Mouse (Mus musculus) gastrocnemius, adult 2 months (tissue): Measurements from ENCODE around the gene Nkx2-3. TPM values are rescaled to one million over a fixed set of nuclear protein-coding genes. Genes with fewer than 3 reads are reported as not detected.

ENCODE experiments used
- DNase-seq: peaks from one replicate; pipeline ENCODE4 v3.0.0; 2022
- H3K27ac ChIP-seq: fragments of 200-600 bp; 2 replicates; pipeline ENCODE4 v1.8.1; 2022; ENCODE audit warnings: mild to moderate bottlenecking
- H3K4me3 ChIP-seq: fragments of 200-600 bp; 2 replicates; pipeline ENCODE4 v1.8.1; 2022; ENCODE audit warnings: mild to moderate bottlenecking, moderate library complexity
- CTCF ChIP-seq: fragments of 200-600 bp; IDR thresholded peaks from 2 replicates; pipeline ENCODE4 v1.8.1; 2022; ENCODE audit warnings: antibody characterized with exemption, mild to moderate bottlenecking, moderate library complexity
- intact Hi-C: fragments of 180-260 bp; cut with DNase I; formaldehyde crosslinking; loops from one replicate; pipeline ENCODE4 v1.15.1; 2025
- total RNA-seq, 2 experiments: library from RNA; stranded (reverse); gene quantifications; 2 replicates each; pipeline ENCODE4 v1.2.3; 2021

Gene Nkx2-3
- total RNA-seq, 2 experiments from 2014 or later = not detected

DNA sequence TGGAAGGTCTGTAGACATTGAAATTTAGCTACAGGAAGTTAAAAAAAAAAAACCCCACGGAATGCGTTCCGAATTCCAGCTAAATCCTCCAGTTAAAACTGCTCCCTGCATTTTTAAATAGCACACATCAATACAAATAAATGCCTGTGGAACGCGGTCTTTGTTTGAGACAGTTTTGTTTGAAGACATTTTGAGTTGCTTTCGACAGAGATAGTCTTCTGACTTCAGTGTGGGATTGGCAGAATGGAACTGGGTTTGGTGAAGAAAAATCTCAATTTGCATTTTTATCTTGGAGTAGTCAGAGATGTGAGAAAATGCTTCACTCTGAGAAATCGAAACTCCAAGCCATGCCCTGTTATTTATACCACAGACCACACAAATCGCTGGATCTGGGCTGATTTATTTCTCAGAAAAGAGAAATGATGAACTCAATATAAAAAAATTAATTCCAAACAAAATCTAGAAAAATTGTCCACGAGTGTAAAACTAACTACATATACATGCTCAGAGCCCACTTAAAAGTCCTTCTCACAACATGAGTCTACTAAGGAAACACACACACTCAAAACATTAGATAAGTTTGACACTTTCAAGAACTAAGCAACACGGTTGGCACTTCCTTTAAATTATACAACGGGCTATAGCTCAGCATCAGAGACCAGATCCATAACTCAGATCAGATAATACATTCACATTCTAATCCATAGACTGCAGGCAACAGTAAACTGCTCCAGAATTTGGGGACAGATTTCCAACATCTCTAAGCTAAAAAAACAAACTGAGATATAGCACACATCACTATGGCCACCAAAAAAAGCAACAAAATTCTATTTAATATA is 4.1 kb upstream of the Nkx2-3 start:
- intact Hi-C loops = no loop called here
- no peak for DNase-seq
- no peak overlapping the region for H3K4me3 ChIP-seq
- no peak for TF ChIP-seq CTCF
- H3K27ac ChIP-seq = no peak overlapping the region

DNA sequence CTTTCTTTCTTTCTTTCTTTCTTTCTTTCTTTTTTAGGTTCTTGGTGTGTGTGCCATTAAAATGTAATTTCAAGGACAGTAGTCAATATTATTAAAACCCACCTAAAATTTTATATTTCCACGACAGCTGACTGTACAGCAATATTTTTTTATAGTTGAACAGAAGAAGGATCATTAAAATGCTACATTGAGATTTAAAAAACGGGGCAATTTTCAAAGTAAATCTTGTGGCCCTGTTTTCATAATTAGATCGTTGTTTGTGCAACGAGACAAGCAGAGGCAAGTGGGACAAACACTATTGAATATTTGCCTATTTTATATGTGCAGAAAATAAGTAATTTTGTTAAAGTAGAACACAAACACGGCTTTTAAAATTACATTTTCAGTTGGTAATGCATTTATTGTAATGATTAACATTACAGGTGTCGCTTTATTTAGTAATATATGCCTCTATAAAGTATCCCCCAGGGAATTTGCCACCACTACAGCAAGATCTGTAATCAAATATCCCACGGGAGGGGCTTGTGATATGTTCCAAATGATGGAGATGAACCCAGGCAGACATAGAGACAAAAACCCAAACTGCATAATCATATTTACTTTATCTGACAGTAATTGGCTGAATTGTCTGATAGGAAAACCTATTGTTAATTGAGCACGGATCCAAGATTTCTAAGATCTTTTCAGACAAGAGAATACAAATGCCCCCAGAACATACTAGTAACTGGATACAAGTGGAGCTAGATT is 3.2 kb upstream of the Nkx2-3 start:
- no peak for DNase-seq
- Histone ChIP-seq H3K27ac (no peak overlapping the region), H3K4me3 (no peak overlapping the region)
- TF ChIP-seq CTCF = no peak
- intact Hi-C loops = no loop called here

DNA sequence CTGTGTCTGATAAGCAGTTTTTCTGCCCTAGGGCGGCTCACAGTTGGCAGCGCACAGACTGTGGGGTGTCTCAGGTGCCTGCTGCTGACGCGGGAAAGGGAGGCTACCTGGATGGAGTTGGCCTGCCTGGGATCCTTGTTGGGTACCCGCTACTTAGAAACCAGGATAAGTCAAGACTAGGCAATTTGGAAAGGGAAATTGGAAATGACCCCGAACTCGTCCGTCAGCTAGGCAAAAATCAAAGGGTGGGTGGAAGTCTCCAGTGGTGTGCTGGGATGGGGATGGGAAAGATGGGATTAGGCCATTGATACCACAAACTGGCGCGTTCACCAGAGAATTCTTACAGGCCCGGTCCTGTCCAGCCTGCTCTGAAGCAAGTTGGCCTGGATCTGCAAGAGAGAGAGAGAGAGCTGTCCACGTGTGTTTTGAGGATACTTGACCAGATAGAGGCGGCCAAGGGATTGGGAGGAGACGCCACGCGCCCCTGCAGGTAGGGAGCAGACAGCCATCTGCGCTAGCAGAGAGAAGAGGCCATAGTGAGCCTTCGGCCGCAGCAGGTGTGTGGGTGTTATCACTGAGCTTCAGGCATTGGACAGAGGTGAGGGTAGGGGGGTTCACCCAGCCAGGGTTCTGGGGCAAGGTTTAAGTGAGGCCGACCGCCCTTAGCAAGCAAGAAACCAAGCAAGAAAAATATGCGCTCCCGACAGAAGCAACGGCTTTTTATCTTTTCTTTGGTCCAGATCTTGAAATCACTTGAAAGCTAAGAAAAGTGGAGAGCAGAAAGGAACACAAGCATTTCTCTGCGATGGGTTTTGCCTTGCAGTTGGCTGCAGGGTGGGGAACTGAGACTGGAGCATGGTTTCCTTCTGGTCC is 2.4 kb upstream of the Nkx2-3 start:
- DNase-seq = no peak
- no peak for TF ChIP-seq CTCF
- intact Hi-C loops = no loop called here
- H3K4me3 ChIP-seq = no peak overlapping the region
- no peak overlapping the region for H3K27ac ChIP-seq

DNA sequence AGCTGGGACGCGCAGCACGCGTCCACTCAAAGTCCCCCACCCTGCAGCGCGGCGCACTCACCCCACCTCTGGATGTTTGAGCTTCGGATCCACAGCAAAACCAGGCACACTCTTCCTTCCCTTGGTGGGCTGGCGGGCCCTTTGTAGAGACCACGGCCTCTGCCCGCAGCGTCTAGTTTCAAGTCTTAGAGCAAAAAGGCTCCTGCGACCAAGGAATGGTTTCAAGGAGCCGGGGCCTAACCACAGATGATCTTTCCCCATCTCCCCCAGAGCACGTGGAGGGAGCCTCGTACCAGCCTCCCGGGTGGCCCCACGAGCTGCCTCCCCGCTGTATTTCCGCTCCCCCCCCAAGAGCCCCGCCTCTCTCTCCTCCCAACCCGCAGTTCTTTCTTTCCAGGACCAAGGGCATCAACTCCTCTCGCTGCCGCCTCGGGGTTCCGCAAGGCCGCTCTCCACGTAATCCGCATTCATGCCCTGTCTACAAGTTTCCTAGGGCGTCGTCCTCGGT is 1.7 kb upstream of the Nkx2-3 start:
- no peak for TF ChIP-seq CTCF
- Histone ChIP-seq H3K27ac (no peak overlapping the region), H3K4me3 (no peak overlapping the region)
- intact Hi-C loops = no loop called here
- DNase-seq = no peak

DNA sequence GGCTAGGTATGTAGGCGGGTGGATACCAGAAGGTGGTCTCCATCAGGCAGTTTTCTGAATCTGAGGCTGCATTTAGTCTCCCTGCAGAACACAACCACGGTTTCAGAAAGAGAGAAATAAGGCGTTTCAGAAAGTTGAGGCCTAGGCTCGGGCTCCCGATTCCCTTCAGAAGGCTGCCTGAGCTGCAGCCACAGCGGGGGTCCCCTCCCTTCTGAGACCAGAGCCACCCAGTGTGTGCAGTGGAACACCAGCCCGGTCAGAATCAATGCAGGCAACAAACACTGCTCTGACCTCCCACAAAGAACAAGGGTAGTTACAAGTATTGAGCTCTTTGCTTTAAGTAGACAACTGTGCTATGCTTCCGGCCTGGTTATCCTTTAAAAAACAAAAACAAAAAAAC is 1.0 kb upstream of the Nkx2-3 start:
- Histone ChIP-seq H3K4me3 (no peak overlapping the region), H3K27ac (no peak overlapping the region)
- no peak for DNase-seq
- intact Hi-C loops = no loop called here
- TF ChIP-seq CTCF = no peak

DNA sequence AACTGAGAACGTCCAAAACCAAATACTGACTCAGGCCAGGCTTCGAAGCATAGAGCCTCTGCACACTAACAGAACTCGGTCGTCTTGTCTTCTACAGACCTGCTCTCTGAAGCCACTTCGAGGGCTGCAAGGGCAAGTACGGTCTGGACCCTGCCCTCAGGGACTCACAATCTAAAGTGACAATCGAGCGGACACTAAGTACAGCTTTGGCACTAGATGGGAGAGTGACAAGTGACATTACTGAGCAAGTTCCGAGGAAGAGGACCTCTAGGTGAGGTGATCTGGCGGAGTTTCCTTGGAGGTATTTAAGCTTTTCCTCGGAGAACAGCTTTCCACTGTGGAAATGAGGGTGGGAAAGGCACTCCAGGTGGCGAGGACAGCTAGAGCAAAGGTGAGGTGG is 564 bp upstream of the Nkx2-3 start:
- DNase-seq = no peak
- TF ChIP-seq CTCF = no peak
- no peak overlapping the region for H3K4me3 ChIP-seq
- no peak overlapping the region for H3K27ac ChIP-seq
- intact Hi-C loops = no loop called here

DNA sequence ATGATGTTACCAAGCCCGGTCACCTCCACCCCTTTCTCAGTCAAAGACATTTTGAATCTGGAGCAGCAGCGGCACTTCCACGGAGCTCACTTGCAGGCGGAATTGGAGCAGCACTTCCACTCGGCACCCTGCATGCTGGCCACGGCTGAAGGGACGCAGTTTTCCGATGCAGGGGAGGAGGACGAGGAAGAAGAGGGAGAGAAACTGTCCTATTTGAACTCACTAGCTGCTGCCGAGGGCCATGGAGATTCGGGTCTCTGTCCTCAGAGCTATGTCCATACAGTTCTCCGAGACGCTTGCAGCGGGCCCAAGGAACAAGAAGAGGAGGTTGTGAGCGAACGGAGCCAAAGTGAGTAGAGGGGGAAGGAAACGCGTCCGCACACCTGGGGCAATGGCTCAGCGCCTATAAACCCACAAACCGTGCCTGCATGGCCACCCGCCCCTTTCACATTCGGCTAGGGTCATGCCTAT is 411 bp downstream of the Nkx2-3 start:
- Histone ChIP-seq H3K27ac (no peak overlapping the region), H3K4me3 (peak overlapping the region; percentile 6; the same call in 1 of the 2 replicates)
- no peak for DNase-seq
- intact Hi-C loops = no loop called here
- no peak for TF ChIP-seq CTCF

DNA sequence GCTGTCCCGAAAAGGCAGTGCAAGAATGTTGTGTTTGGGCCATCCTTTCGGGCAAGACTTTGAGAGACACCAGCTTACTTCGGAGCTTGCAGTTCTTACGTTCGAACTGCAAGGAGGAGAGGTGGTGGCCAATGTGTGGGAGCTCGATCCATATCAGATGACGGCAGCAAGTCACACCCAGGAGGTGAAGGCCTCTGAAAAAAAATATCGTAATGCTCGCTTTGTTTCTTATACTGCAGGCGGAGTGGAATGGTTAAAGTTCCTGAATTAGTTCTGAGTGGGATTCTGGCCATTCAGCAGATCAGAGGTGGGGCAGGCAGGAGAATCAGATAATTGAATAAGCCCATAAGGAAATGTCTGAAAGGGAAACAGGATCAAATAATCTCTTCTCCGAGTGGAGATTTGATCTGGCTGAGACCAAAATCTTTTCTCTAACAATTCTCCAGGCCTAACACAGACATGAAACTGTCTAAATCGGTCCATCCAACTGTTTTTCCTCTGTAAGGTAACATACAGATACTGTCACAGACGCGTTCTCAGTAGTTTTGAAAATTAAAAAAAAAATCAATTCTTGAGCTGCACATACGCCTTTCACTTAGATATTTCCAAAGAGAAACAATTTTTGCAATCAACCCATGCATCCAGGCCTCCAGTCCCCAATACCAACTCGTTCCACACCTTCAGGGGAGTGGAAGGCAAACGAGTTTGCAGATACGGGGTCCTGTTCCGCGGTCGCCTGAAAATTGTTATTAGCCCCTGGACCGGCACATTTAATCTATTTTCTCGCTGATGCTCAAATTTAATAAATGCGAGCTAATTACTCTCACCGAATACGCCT is 1.4 kb downstream of the Nkx2-3 start:
- Histone ChIP-seq H3K4me3 (no peak overlapping the region), H3K27ac (no peak overlapping the region)
- TF ChIP-seq CTCF = no peak
- intact Hi-C loops = no loop called here
- DNase-seq = no peak

DNA sequence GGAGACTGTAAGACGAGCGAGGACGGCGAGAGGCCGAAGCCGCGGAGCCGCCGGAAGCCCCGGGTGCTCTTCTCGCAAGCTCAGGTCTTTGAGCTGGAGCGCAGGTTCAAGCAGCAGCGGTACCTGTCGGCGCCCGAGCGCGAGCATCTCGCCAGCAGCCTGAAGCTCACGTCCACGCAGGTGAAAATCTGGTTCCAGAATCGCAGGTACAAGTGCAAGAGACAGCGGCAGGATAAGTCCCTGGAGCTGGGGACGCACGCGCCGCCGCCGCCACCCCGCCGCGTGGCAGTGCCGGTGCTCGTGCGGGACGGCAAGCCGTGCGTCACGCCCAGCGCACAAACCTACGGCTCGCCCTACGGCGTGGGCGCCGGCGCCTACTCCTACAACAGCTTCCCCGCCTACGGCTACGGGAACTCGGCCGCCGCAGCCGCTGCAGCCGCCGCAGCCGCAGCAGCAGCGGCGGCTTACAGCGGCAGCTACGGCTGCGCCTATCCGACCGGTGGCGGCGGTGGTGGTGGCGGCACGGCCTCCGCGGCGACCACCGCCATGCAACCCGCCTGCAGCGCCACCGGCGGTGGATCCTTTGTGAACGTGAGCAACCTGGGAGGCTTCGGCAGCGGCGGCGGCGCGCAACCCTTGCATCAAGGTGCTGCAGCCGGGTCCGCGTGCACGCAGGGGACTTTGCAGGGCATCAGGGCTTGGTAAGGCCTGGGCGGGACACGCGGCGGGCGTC is 2.4 kb downstream of the Nkx2-3 start:
- intact Hi-C loops = no loop called here
- no peak for TF ChIP-seq CTCF
- no peak for DNase-seq

DNA sequence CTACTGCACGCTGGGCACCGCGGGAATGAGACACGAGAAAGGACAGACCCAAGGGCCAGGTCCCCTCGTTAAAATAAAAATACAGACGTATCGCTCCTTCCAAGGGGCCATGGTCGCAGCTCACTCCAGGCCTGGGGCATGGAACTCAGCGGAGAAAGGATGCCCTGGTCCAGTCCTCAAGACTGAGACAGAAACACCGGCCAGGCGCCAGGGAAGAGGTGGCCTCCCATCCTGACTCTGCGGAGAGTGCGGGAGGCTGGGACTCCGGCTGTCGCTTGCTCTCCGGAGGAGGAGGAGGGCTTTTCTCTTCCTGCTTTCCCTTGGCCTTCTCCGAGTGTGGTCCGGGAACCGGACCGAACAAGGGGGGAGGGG is 2.9 kb downstream of the Nkx2-3 start:
- DNase-seq = no peak
- TF ChIP-seq CTCF = no peak
- H3K27ac ChIP-seq = no peak overlapping the region
- intact Hi-C loops = no loop called here
- H3K4me3 ChIP-seq = peak overlapping the region; percentile 63

More for the DNA sequence above, 2.4 kb downstream of the Nkx2-3 start:
- H3K4me3 ChIP-seq = peak overlapping the region; percentile 63
- no peak overlapping the region for H3K27ac ChIP-seq
